Mouse (Mus musculus): ENCODE data around the gene Vtn.

Gene Vtn

GRCm38 (mm10) chr11:78499004-78499403 is at the start of gene Vtn:
Gene Vtn, plus strand, starts transcription at chr11:78499091.
- DNase-seq, result peak; percentile 38

GRCm38 (mm10) chr11:78450337-78450736 is 48.6 kb upstream of the Vtn start:
- DNase-seq, result no peak

- peak; percentile 68 for DNase-seq
These were observed 45.2 kb upstream of the Vtn start for GRCm38 (mm10) chr11:78453675-78454074.

- no peak for DNase-seq
These were observed 44.6 kb upstream of the Vtn start for GRCm38 (mm10) chr11:78454276-78454675.

- peak; percentile 34 for DNase-seq
These were observed 43.6 kb upstream of the Vtn start for GRCm38 (mm10) chr11:78455308-78455707.

- no peak for DNase-seq
These were observed 40.2 kb upstream of the Vtn start for GRCm38 (mm10) chr11:78458740-78459139.

- DNase-seq, result no peak
These were observed 37.0 kb upstream of the Vtn start for GRCm38 (mm10) chr11:78461894-78462293.

GRCm38 (mm10) chr11:78462669-78463068 is 36.2 kb upstream of the Vtn start:
- no peak for DNase-seq

GRCm38 (mm10) chr11:78463286-78464036 is 35.4 kb upstream of the Vtn start:
- no peak for DNase-seq

- DNase-seq, result no peak
These were observed 33.8 kb upstream of the Vtn start for GRCm38 (mm10) chr11:78465116-78465515.

GRCm38 (mm10) chr11:78465568-78466180 is 33.2 kb upstream of the Vtn start, which contains the start of gene Slc46a1:
Gene Slc46a1, plus strand, starts transcription at chr11:78465697.
- peak; percentile 83 for DNase-seq

- DNase-seq, result no peak
These were observed 32.5 kb upstream of the Vtn start for GRCm38 (mm10) chr11:78466242-78466912.

GRCm38 (mm10) chr11:78467515-78467914 is 31.4 kb upstream of the Vtn start:
- DNase-seq, result no peak

GRCm38 (mm10) chr11:78467932-78468331 is 31.0 kb upstream of the Vtn start:
- no peak for DNase-seq

- DNase-seq, result no peak
These were observed 27.4 kb upstream of the Vtn start for GRCm38 (mm10) chr11:78471326-78472103.

GRCm38 (mm10) chr11:78475289-78475688 is 23.6 kb upstream of the Vtn start:
- no peak for DNase-seq

GRCm38 (mm10) chr11:78483639-78484038 is 15.3 kb upstream of the Vtn start:
- DNase-seq, result no peak

GRCm38 (mm10) chr11:78488168-78488567 is 10.7 kb upstream of the Vtn start:
- peak; percentile 59 for DNase-seq

GRCm38 (mm10) chr11:78490781-78491241 is 8.1 kb upstream of the Vtn start:
- DNase-seq, result peak; percentile 53

- DNase-seq, result peak; percentile 52
These were observed 3.0 kb upstream of the Vtn start for GRCm38 (mm10) chr11:78495904-78496303.

GRCm38 (mm10) chr11:78497071-78497541 is 1.8 kb upstream of the Vtn start:
- DNase-seq, result no peak
